In the genomic region with DNA sequence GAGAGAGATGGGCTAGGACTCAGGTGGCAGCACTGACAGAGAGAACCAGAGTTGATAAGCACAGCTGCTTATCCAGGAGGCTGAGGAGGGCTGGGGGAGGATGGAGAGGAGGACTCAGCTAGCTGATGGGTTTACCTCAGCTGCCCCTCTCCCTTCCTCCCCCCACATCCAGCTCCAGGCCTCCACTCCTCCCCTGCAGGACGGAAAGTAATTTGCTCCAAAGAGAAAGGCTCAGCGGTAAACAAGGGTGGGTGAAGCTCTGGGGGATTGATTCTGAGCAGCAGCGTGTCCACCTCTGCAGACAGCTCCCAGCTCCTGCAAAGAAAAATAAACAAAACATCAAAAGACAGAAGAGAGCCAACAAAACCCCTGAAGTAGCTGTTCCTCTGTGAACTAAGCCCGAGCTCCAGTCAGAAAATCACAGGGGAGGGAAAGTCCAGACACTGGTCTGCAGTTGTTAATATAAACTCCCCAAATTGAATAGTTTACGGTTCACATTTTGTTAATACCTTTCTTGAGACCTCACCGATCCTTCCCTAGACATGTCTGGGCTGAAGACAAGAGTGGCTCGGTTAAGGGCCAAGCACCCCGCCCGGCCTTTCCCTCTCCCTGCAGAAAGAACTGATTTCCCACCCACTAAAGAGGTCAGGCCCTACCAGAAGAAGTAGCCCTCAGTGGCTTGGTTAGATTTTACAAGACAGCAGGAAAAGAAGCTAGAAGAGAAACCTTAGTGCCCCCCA, we compare ENCODE assay signal across 8 mouse cellular contexts. TPM values are rescaled to one million over a fixed set of nuclear protein-coding genes. Genes with fewer than 3 reads are reported as not detected.
DNase-seq lines count a peak whose midpoint lies in the region; ATAC-seq and TF ChIP-seq lines count a peak whose summit lies in the region.

No protein-coding gene starts in this region.

- H3K36me3 ChIP-seq in heart, embryonic 11.5 days (ENCODE audit: control insufficient read depth, insufficient read depth, low read length) = no peaks in the 10 kb centered on the region
- H3K36me3 ChIP-seq in limb, embryonic 10.5 days = no peaks in the 10 kb centered on the region

- no peaks in the 10 kb centered on the region for H3K9me3 ChIP-seq in heart, embryonic 11.5 days (replicated peaks; ENCODE audit: control insufficient read depth, low read length)
- H3K9me3 ChIP-seq in limb, embryonic 10.5 days (replicated peaks) = no peaks in the 10 kb centered on the region

- no peak for ATAC-seq in heart, embryonic 11.5 days (replicated peaks; ENCODE audit: insufficient number of reproducible peaks, low FRiP score, low TSS enrichment)

- no peak for TF ChIP-seq CTCF in brain, embryonic 14.5 days (IDR thresholded peaks at IDR 0.05; ENCODE audit: borderline replicate concordance, extremely low read depth, insufficient read depth, insufficient read length)

- H3K4me2 ChIP-seq in heart, embryonic 11.5 days = no peak overlapping the region; the same call in none of the 2 replicates

- no peak overlapping the region for H3K4me3 ChIP-seq in heart, embryonic 11.5 days (ENCODE audit: low read depth, low read length)
- no peak overlapping the region for H3K4me3 ChIP-seq in limb, embryonic 10.5 days

- peak overlapping the region; percentile 35; the same call in 1 of the 2 replicates for H3K27ac ChIP-seq in heart, embryonic 11.5 days (ENCODE audit: low read depth, low read length)
- peak overlapping the region; percentile 51 for H3K27ac ChIP-seq in limb, embryonic 10.5 days

- TF ChIP-seq POLR2A in brain, embryonic 14.5 days (IDR thresholded peaks at IDR 0.05; ENCODE audit: borderline replicate concordance, extremely low read depth, insufficient read depth, insufficient read length, poor library complexity, severe bottlenecking) = no peak

- peaks cover 16% of the 10 kb centered on the region for H3K4me1 ChIP-seq in heart, embryonic 11.5 days (ENCODE audit: control insufficient read depth, insufficient read depth, low read length)
- peaks cover 18% of the 10 kb centered on the region for H3K4me1 ChIP-seq in limb, embryonic 10.5 days

- no peak overlapping the region for H3K9ac ChIP-seq in heart, embryonic 11.5 days (ENCODE audit: low read depth, low read length)

- WGBS in heart, embryonic 11.5 days (ENCODE audit: insufficient replicate concordance) = 17% methylated on average over 9 of the region's 9 CpGs
- 6% methylated on average over 9 of the region's 9 CpGs for WGBS in limb, embryonic 10.5 days

- H3K27me3 ChIP-seq in heart, embryonic 11.5 days (ENCODE audit: control insufficient read depth, insufficient read depth, low read length) = no peaks in the 10 kb centered on the region
- H3K27me3 ChIP-seq in limb, embryonic 10.5 days (ENCODE audit: low read depth, poor library complexity, severe bottlenecking) = no peaks in the 10 kb centered on the region

- peak; percentile 41 for DNase-seq in adrenal gland, postnatal 14 days
- DNase-seq in adrenal gland, postnatal 36 days = no peak
- DNase-seq in brain, embryonic 14.5 days (ENCODE audit: low read depth) = peak; percentile 83
- DNase-seq in limb, embryonic 10.5 days (ENCODE audit: low spot score) = peak; percentile 42
- peak; percentile 40 for DNase-seq in neural tube, embryonic 10.5 days (ENCODE audit: extremely low spot score, low spot score)
- no peak for DNase-seq in spleen, adult 18-20 months
- DNase-seq in layer of hippocampus, adult 9-11 months = no peak

RNA-seq across cellular contexts. Expression of a gene that starts 19.6 kb away (rescaled TPM):
- total RNA-seq in adrenal gland, postnatal 14 days (2021) = 18.7 and 24.1 TPM in 2 replicates
- total RNA-seq in adrenal gland, postnatal 36 days (2021) = 10 to 100 TPM; 21.2 to 28.7 TPM
- polyA plus RNA-seq in brain, embryonic 14.5 days (2012; rRNA removed) = 124 and 191 TPM in 2 replicates
- polyA plus RNA-seq in heart, embryonic 11.5 days (2014; fragmentation: Nextera tagmentation; extraction: Ambion mirVana) = 16.7 and 18.6 TPM in 2 replicates
- polyA plus RNA-seq in limb, embryonic 10.5 days (2016; fragmentation: Nextera tagmentation; extraction: Ambion mirVana) = 19.8 and 22.2 TPM in 2 replicates

Comparison
In these comparisons a context has a peak if more than half of its experiments do, and no peak if none do; other contexts are left out.
1. DNase-seq: peak in adrenal gland, postnatal 14 days (single experiment), brain, embryonic 14.5 days (single experiment), limb, embryonic 10.5 days (single experiment) and neural tube, embryonic 10.5 days (single experiment); none in adrenal gland, postnatal 36 days (0 of 2), spleen, adult 18-20 months (0 of 2) and layer of hippocampus, adult 9-11 months (single experiment).